Mouse (Mus musculus): ENCODE measurements around the gene Adprhl1. TPM values are rescaled to one million over a fixed set of nuclear protein-coding genes. Genes with fewer than 3 reads are reported as not detected.
A peak's percentile ranks its signal among the peaks of the same experiment; 100 is the strongest.

Gene Adprhl1
- total and polyA plus RNA-seq, 2 experiments, result 0.74 TPM; not detected in 1

- no peak for DNase-seq (ENCODE audit: extremely low read depth, low read depth, low spot score)
- Histone ChIP-seq H3K4me3 (ENCODE audit: insufficient read depth, low read depth, low read length) (no peak overlapping the region), H3K9ac (ENCODE audit: low read depth, low read length) (no peak overlapping the region)
Measured at GRCm38 (mm10) chr8:13194818-13195217, 59.1 kb downstream of the Adprhl1 start.

DNA sequence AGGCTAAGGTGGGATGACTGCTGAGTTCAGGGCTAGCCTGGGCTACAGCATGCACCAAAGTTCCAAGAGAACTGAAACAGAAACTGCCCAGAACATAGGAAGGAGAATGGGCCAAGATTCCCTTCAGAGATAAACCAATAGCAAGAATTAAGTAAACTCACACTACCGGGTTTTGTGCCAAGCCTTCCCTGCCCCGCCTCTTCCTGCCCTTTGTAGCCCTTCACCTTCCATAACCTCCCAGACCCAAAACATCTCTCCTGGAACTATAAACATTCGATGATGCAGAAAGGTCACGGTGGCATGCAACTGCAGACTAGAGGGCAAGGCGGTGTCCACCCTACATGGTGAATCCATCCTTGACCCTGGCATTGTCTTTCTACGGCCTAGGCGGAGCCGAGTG, 63.7 kb downstream of the Adprhl1 start:
- WGBS, result 45% methylated on average over 8 of the region's 8 CpGs
- Histone ChIP-seq H3K9ac (ENCODE audit: low read depth, low read length) (no peak overlapping the region), H3K36me3 (ENCODE audit: control insufficient read depth, insufficient read depth, low read length) (peaks cover 4% of the 10 kb centered on the region; the same call in 1 of the 2 replicates), H3K4me1 (ENCODE audit: control insufficient read depth, insufficient read depth, low read length) (peaks cover 4% of the 10 kb centered on the region; the same call in 1 of the 2 replicates), H3K4me3 (ENCODE audit: insufficient read depth, low read depth, low read length) (no peak overlapping the region), H3K79me2 (ENCODE audit: control insufficient read depth, insufficient read depth, low read length) (no peaks in the 10 kb centered on the region), H3K27ac (replicated peaks; ENCODE audit: insufficient read depth, low read depth, low read length) (no peak overlapping the region; the same call in 1 of the 2 replicates), H3K27me3 (ENCODE audit: control insufficient read depth, insufficient read depth, low read length) (no peaks in the 10 kb centered on the region)
- TF ChIP-seq POLR2A (IDR thresholded peaks at IDR 0.05; ENCODE audit: extremely low read depth, insufficient read depth, low read length), result no peak
- no peak for TF ChIP-seq CTCF (IDR thresholded peaks at IDR 0.05; ENCODE audit: low read depth, low read length)
- DNase-seq (ENCODE audit: extremely low read depth, low read depth, low spot score), result peak; percentile 77

More at GRCm38 (mm10) chr8:13194818-13195217, 59.1 kb downstream of the Adprhl1 start:
- WGBS, result 74% methylated on average over 10 of the region's 10 CpGs
- no peaks in the 10 kb centered on the region; the same call in 1 of the 2 replicates for H3K36me3 ChIP-seq (ENCODE audit: control insufficient read depth, insufficient read depth, low read length)
- peaks cover 7% of the 10 kb centered on the region; the same call in 1 of the 2 replicates for H3K4me1 ChIP-seq (ENCODE audit: control insufficient read depth, insufficient read depth, low read length)
- H3K27ac ChIP-seq (replicated peaks; ENCODE audit: insufficient read depth, low read depth, low read length), result no peak overlapping the region
- H3K27me3 ChIP-seq (ENCODE audit: control insufficient read depth, insufficient read depth, low read length), result no peaks in the 10 kb centered on the region
- H3K79me2 ChIP-seq (ENCODE audit: control insufficient read depth, insufficient read depth, low read length), result peaks cover 4% of the 10 kb centered on the region; the same call in 1 of the 2 replicates
- no peak for TF ChIP-seq POLR2A (IDR thresholded peaks at IDR 0.05; ENCODE audit: extremely low read depth, insufficient read depth, low read length)
- TF ChIP-seq CTCF (IDR thresholded peaks at IDR 0.05; ENCODE audit: low read depth, low read length), result no peak

DNA sequence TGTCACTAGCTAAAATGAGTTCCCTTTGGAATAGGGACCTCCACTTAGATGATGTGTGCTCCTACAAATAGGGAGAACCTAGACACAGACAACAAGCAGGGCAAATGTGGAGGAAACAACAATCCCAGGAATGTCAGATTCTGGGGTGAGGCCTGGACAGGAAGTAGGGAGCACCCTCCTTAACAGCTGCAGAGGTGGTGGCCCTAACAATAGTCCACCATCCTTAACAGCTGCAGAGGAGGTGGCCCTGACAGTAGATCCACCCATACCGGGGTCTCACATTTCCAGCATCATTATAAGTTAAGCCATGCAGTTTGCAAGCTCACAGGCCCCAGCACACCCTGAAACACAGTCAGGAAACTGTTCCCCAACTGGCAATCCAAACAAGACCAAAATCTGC, 65.1 kb downstream of the Adprhl1 start:
- 89% methylated on average over 1 of the region's 1 CpGs for WGBS
- no peaks in the 10 kb centered on the region for H3K79me2 ChIP-seq (ENCODE audit: control insufficient read depth, insufficient read depth, low read length)
- H3K27me3 ChIP-seq (ENCODE audit: control insufficient read depth, insufficient read depth, low read length), result no peaks in the 10 kb centered on the region
- no peak overlapping the region for H3K9ac ChIP-seq (ENCODE audit: low read depth, low read length)
- DNase-seq (ENCODE audit: extremely low read depth, low read depth, low spot score), result no peak
- peaks cover 4% of the 10 kb centered on the region; the same call in 1 of the 2 replicates for H3K4me1 ChIP-seq (ENCODE audit: control insufficient read depth, insufficient read depth, low read length)
- H3K4me3 ChIP-seq (ENCODE audit: insufficient read depth, low read depth, low read length), result no peak overlapping the region
- TF ChIP-seq CTCF (IDR thresholded peaks at IDR 0.05; ENCODE audit: low read depth, low read length), result no peak
- TF ChIP-seq POLR2A (IDR thresholded peaks at IDR 0.05; ENCODE audit: extremely low read depth, insufficient read depth, low read length), result no peak
- no peak overlapping the region for H3K27ac ChIP-seq (replicated peaks; ENCODE audit: insufficient read depth, low read depth, low read length)
- H3K36me3 ChIP-seq (ENCODE audit: control insufficient read depth, insufficient read depth, low read length), result peaks cover 4% of the 10 kb centered on the region; the same call in 1 of the 2 replicates

GRCm38 (mm10) chr8:13188052-13188555, 65.9 kb downstream of the Adprhl1 start:
- H3K36me3 ChIP-seq (ENCODE audit: control insufficient read depth, insufficient read depth, low read length), result peaks cover 4% of the 10 kb centered on the region; the same call in 1 of the 2 replicates
- no peak overlapping the region for H3K4me3 ChIP-seq (ENCODE audit: insufficient read depth, low read depth, low read length)
- H3K79me2 ChIP-seq (ENCODE audit: control insufficient read depth, insufficient read depth, low read length), result no peaks in the 10 kb centered on the region
- no peak overlapping the region for H3K27ac ChIP-seq (replicated peaks; ENCODE audit: insufficient read depth, low read depth, low read length)
- DNase-seq (ENCODE audit: extremely low read depth, low read depth, low spot score), result no peak
- 93% methylated on average over 13 of the region's 13 CpGs for WGBS
- H3K27me3 ChIP-seq (ENCODE audit: control insufficient read depth, insufficient read depth, low read length), result no peaks in the 10 kb centered on the region
- TF ChIP-seq POLR2A (IDR thresholded peaks at IDR 0.05; ENCODE audit: extremely low read depth, insufficient read depth, low read length) (no peak), CTCF (IDR thresholded peaks at IDR 0.05; ENCODE audit: low read depth, low read length) (no peak)
- peaks cover 4% of the 10 kb centered on the region; the same call in 1 of the 2 replicates for H3K4me1 ChIP-seq (ENCODE audit: control insufficient read depth, insufficient read depth, low read length)
- no peak overlapping the region for H3K9ac ChIP-seq (ENCODE audit: low read depth, low read length)

DNA sequence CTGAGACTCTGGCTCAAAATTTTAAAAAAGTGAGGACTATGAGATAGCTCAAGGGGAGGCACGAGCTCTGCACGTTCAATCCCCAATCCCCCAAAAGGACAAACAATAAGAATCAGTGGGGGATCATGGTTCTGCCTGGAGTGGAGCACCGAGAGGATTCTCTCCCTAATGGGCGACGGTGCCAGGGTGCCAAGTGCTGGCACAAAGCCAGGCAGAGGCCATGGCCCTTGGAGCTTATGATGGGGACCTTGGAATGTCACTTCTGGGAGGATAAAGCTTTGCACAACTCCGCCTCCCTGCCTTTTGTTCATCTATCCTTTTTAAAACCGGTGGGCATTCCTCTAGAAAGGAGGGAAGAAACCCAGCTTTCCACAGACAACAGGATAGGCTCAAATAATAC, 66.3 kb downstream of the Adprhl1 start:
- Histone ChIP-seq H3K4me3 (ENCODE audit: insufficient read depth, low read depth, low read length) (no peak overlapping the region), H3K4me1 (ENCODE audit: control insufficient read depth, insufficient read depth, low read length) (peaks cover 4% of the 10 kb centered on the region; the same call in 1 of the 2 replicates), H3K9ac (ENCODE audit: low read depth, low read length) (no peak overlapping the region), H3K27me3 (ENCODE audit: control insufficient read depth, insufficient read depth, low read length) (no peaks in the 10 kb centered on the region), H3K27ac (replicated peaks; ENCODE audit: insufficient read depth, low read depth, low read length) (no peak overlapping the region), H3K79me2 (ENCODE audit: control insufficient read depth, insufficient read depth, low read length) (no peaks in the 10 kb centered on the region), H3K36me3 (ENCODE audit: control insufficient read depth, insufficient read depth, low read length) (peaks cover 4% of the 10 kb centered on the region; the same call in 1 of the 2 replicates)
- TF ChIP-seq CTCF (IDR thresholded peaks at IDR 0.05; ENCODE audit: low read depth, low read length), result no peak
- no peak for TF ChIP-seq POLR2A (IDR thresholded peaks at IDR 0.05; ENCODE audit: extremely low read depth, insufficient read depth, low read length)
- no peak for DNase-seq (ENCODE audit: extremely low read depth, low read depth, low spot score)
- WGBS, result 68% methylated on average over 7 of the region's 7 CpGs

DNA sequence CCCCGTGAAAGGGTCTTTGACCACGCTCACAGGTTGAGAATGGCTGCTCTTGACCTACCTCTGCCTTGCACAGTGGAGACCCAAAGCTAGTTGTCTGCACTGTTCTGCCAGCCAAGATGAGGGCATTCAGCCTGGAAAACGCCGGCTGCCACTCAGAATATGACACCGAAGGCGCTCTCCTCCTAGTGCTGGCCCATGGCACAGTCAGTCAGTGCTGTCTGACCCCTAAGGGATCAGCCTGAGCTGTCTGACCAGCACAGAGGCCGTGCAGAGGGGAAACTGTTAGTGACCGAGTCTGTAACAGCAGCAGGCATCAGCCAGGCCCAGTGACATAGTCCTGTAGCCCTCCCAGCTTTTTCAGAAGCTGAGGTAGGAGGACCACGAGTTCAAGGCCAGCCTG, 66.7 kb downstream of the Adprhl1 start:
- Histone ChIP-seq H3K4me1 (ENCODE audit: control insufficient read depth, insufficient read depth, low read length) (peaks cover 4% of the 10 kb centered on the region; the same call in 1 of the 2 replicates), H3K9ac (ENCODE audit: low read depth, low read length) (no peak overlapping the region), H3K27me3 (ENCODE audit: control insufficient read depth, insufficient read depth, low read length) (no peaks in the 10 kb centered on the region), H3K36me3 (ENCODE audit: control insufficient read depth, insufficient read depth, low read length) (peaks cover 4% of the 10 kb centered on the region; the same call in 1 of the 2 replicates), H3K4me3 (ENCODE audit: insufficient read depth, low read depth, low read length) (no peak overlapping the region), H3K27ac (replicated peaks; ENCODE audit: insufficient read depth, low read depth, low read length) (no peak overlapping the region), H3K79me2 (ENCODE audit: control insufficient read depth, insufficient read depth, low read length) (no peaks in the 10 kb centered on the region)
- no peak for DNase-seq (ENCODE audit: extremely low read depth, low read depth, low spot score)
- TF ChIP-seq CTCF (IDR thresholded peaks at IDR 0.05; ENCODE audit: low read depth, low read length) (no peak), POLR2A (IDR thresholded peaks at IDR 0.05; ENCODE audit: extremely low read depth, insufficient read depth, low read length) (no peak)
- 87% methylated on average over 9 of the region's 9 CpGs for WGBS
